Mouse (Mus musculus) megakaryocyte, embryonic 14.5 days (primary cell): ENCODE data around the gene Rnf150. TPM values are rescaled to one million over a fixed set of nuclear protein-coding genes. Genes with fewer than 3 reads are reported as not detected.
"Not testable (repeated sequence)": the region's sequence is repeated elsewhere in the genome, so short reads cannot be mapped to it uniquely, and the experiment has no call there.

Experiments used
- H3K27me3 ChIP-seq: replicated peaks from 2 replicates; pipeline ENCODE3; 2012; ENCODE audit warnings: inconsistent platforms
- H3K36me3 ChIP-seq: replicated peaks from 2 replicates; pipeline ENCODE3; 2012; ENCODE audit warnings: low read length, inconsistent platforms, mixed read lengths
- H3K4me1 ChIP-seq: 2 replicates; pipeline ENCODE4 v1.6.1; 2012; ENCODE audit warnings: inconsistent platforms
- H3K4me3 ChIP-seq: replicated peaks from 2 replicates; pipeline ENCODE3; 2012; ENCODE audit warnings: moderate library complexity, mild to moderate bottlenecking, inconsistent platforms
- H3K9me3 ChIP-seq: 2 replicates; pipeline ENCODE4 v1.6.1; 2012; ENCODE audit warnings: inconsistent platforms
- FLI1 ChIP-seq: IDR thresholded peaks from 2 replicates; pipeline ENCODE4 v1.6.1; 2012; ENCODE audit warnings: low read length, inconsistent platforms, mixed read lengths
- GATA1 ChIP-seq: IDR thresholded peaks from 3 replicates; pipeline ENCODE4 v1.6.1; 2012; ENCODE audit warnings: mixed read lengths, low read length, inconsistent platforms, borderline replicate concordance
- polyA plus RNA-seq: library from polyadenylated mRNA; stranded (reverse); fragments of >175 nt; gene quantifications from 2 replicates; pipeline ENCODE4 v1.2.3, GENCODE M21; 2012; ENCODE audit warnings: low replicate concordance; ENCODE audit not compliant: insufficient read depth

Rnf150 gene
- polyA plus RNA-seq, 1 experiment, result 0.58 TPM

DNA sequence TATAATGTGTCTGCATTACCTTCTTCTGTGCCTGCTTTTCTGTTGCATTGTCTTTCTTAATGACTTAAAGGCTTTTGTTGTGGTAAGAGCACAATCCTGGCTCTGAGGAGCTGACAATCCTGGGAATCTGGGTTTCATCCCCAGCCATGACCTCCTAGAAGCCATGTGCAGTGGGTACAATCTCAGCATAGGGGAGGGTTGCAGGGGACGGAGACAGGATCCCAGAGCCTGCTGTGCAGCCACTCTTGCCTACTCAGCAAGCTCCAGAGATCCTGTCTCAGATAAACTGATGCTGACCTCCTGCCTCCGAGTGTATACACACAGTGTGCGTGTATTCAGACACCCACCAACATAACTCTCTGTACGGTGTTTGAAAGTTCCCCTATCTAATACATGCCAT lies 218.1 kb downstream of the Rnf150 start:
- TF ChIP-seq FLI1, result no peak
- no peak for TF ChIP-seq GATA1
- peaks cover 25% of the 10 kb centered on the region for H3K4me1 ChIP-seq
- peaks cover 3% of the 10 kb centered on the region for H3K27me3 ChIP-seq
- no peaks in the 10 kb centered on the region for H3K9me3 ChIP-seq
- H3K4me3 ChIP-seq, result no peak overlapping the region
- peaks cover 34% of the 10 kb centered on the region for H3K36me3 ChIP-seq

DNA sequence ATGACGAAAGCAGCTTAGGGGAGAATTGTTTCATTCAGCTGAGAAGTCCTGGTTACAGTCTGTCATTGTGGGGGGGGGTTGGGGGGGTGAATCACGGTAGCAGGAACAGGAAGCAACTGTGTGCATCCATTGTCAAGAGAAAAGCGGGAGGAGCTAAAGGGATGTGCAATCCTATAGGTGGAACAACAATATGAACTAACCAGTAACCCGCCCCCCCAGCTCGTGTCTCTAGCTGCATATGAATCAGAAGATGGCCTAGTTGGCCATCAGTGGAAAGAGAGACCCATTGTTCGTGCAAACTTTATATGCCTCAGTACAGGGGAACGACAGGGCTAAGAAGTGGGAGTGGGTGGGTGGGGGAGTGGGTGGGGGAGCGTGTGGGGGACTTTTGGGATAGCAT lies 218.7 kb downstream of the Rnf150 start:
- H3K4me1 ChIP-seq, result peaks cover 30% of the 10 kb centered on the region
- not testable (repeated sequence) for H3K4me3 ChIP-seq, H3K9me3 ChIP-seq, H3K27me3 ChIP-seq
- H3K36me3 ChIP-seq, result peaks cover 34% of the 10 kb centered on the region

DNA sequence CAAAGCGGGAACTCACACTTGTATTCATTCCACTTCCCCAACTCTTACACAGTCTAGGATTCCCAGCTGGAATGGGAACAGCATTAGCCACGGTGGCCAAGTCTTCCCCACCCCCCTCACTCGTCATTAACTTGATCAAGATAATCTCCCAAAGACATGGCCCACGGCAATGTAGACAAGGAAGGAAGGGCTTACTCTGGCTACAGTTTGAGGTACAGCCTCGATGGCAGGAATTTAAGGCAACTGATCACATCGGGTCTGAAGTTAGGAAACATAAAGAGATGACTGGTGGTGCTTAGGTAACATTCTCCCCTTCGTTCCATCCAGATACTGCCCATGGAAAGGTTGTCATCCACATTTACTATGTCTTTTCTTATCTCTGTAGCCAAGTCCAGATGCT lies 219.1 kb downstream of the Rnf150 start:
- TF ChIP-seq GATA1 (no peak), FLI1 (no peak)
- no peaks in the 10 kb centered on the region for H3K9me3 ChIP-seq
- peaks cover 3% of the 10 kb centered on the region for H3K27me3 ChIP-seq
- H3K4me3 ChIP-seq, result no peak overlapping the region
- peaks cover 34% of the 10 kb centered on the region for H3K36me3 ChIP-seq
- H3K4me1 ChIP-seq, result peaks cover 34% of the 10 kb centered on the region

DNA sequence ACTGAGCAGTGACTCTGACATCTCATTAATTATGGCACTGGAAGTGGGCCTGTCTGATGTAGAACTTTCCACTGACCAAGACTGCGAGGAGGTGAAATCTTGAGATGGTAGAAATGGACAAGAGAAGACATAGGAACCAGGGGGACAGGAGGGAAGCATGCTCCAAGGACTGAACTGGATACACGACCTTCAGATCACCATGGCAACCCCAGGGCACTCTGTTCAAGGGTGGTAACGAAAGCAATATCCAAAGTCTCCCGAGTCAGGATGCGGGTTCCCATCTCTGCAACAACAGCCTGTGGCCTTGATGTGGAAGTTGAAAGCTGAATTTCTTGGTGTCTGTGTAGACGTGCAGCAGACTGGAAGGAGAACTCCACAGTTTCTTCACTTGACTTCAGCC lies 220.3 kb downstream of the Rnf150 start:
- H3K4me1 ChIP-seq, result peaks cover 43% of the 10 kb centered on the region
- H3K27me3 ChIP-seq, result peaks cover 3% of the 10 kb centered on the region
- peaks cover 34% of the 10 kb centered on the region for H3K36me3 ChIP-seq
- TF ChIP-seq GATA1 (no peak), FLI1 (no peak)
- no peak overlapping the region for H3K4me3 ChIP-seq
- H3K9me3 ChIP-seq, result no peaks in the 10 kb centered on the region

DNA sequence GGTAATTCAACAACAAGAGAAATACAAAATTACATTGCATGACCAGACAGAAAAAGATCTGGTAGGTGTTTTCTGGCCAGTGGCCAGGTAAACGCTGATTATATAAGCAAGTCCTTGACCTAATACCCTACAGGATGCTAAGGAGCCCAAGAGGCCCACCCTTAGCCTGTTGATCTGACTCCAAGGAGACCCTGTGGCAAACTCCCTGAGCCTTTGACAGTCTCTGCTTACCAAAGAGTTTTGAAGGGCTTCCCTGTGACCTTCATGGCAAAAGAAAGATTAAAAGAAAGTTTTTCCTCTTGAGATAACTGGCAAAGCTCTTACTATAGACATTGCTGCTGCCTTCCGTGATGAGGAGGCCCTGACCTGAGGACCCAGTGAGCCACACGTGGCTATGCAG lies 222.4 kb downstream of the Rnf150 start:
- no peaks in the 10 kb centered on the region for H3K9me3 ChIP-seq
- no peaks in the 10 kb centered on the region for H3K27me3 ChIP-seq
- TF ChIP-seq FLI1, result no peak
- H3K4me1 ChIP-seq, result peaks cover 63% of the 10 kb centered on the region
- H3K36me3 ChIP-seq, result peaks cover 30% of the 10 kb centered on the region
- no peak overlapping the region for H3K4me3 ChIP-seq

- no peak for TF ChIP-seq FLI1
- no peak for TF ChIP-seq GATA1
- Histone ChIP-seq H3K27me3 (no peaks in the 10 kb centered on the region), H3K4me1 (peaks cover 58% of the 10 kb centered on the region), H3K36me3 (peaks cover 30% of the 10 kb centered on the region), H3K9me3 (no peaks in the 10 kb centered on the region), H3K4me3 (peak overlapping the region; percentile 87)
These were observed 223.5 kb downstream of the Rnf150 start for GRCm38 (mm10) chr8:83086625-83087024.

GRCm38 (mm10) chr8:83087604-83088003 lies 224.4 kb downstream of the Rnf150 start:
- Histone ChIP-seq H3K27me3 (no peaks in the 10 kb centered on the region), H3K4me3 (peak overlapping the region; percentile 87), H3K4me1 (peaks cover 57% of the 10 kb centered on the region), H3K36me3 (peaks cover 26% of the 10 kb centered on the region), H3K9me3 (no peaks in the 10 kb centered on the region)
- TF ChIP-seq FLI1 (no peak), GATA1 (no peak)

GRCm38 (mm10) chr8:83088156-83088555 lies 225.0 kb downstream of the Rnf150 start:
- no peaks in the 10 kb centered on the region for H3K9me3 ChIP-seq
- no peak overlapping the region for H3K4me3 ChIP-seq
- H3K36me3 ChIP-seq, result peaks cover 24% of the 10 kb centered on the region
- TF ChIP-seq FLI1, result no peak
- no peak for TF ChIP-seq GATA1
- no peaks in the 10 kb centered on the region for H3K27me3 ChIP-seq
- H3K4me1 ChIP-seq, result peaks cover 63% of the 10 kb centered on the region

GRCm38 (mm10) chr8:83089336-83089986 lies 226.3 kb downstream of the Rnf150 start:
- Histone ChIP-seq H3K4me3 (peak overlapping the region; percentile 84), H3K36me3 (peaks cover 11% of the 10 kb centered on the region), H3K27me3 (peaks cover 6% of the 10 kb centered on the region), H3K4me1 (peaks cover 72% of the 10 kb centered on the region), H3K9me3 (no peaks in the 10 kb centered on the region)
- no peak for TF ChIP-seq GATA1
- no peak for TF ChIP-seq FLI1

DNA sequence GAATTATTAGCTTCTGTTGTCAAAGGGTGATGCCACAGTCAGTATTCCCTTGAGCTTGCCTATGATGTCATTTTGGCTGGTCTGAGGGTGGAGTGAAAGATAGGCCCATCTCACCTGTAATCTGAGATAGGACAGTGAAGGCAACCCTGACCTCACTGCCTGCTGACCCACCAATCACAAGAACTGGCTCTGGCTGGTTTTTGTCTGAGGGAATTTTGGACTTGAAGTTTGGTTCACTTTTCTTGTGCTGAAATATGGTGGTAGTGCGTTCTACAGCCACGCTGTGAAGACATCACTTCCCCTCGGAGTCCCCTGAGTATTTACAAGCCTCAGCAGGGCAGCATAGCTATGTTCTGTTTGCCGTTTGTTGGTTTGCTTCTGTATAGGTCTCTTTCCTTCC lies 227.3 kb downstream of the Rnf150 start:
- Histone ChIP-seq H3K4me1 (peaks cover 72% of the 10 kb centered on the region), H3K9me3 (no peaks in the 10 kb centered on the region), H3K36me3 (peaks cover 3% of the 10 kb centered on the region), H3K27me3 (peaks cover 13% of the 10 kb centered on the region), H3K4me3 (no peak overlapping the region)
- TF ChIP-seq GATA1 (no peak), FLI1 (no peak)

DNA sequence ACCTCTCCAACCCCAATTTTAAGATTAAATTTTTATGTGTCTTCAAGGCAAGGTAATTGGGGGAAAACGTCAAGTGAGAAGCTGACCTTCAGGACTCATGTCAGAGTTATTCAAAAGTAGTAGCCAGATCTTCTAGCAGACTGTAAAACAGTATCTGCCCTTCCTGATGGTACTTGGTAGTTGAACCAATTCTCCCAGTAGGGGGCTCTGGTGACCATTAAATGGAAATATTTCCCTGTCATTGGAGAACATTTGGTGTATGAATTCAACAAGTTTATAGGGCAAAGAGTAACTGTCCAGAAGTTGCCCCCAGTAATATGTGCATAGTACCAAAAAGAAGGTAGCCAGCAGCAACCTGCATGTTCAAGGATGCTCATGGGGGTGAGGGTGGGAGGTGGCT lies 236.9 kb downstream of the Rnf150 start:
- Histone ChIP-seq H3K4me1 (peaks cover 5% of the 10 kb centered on the region), H3K36me3 (no peaks in the 10 kb centered on the region), H3K4me3 (no peak overlapping the region), H3K9me3 (0 out of 2 replicates have a peak, but pooled peaks cover under 1% of the 10 kb centered on the region), H3K27me3 (peaks cover 11% of the 10 kb centered on the region)
- no peak for TF ChIP-seq GATA1
